Mouse (Mus musculus): ENCODE measurements at regions not wholly inside any gene's neighbourhood (a gene's known extent, or its start where the extent isn't known, plus 50 kb on each side); places are given as distances from the start of the nearest gene placed in this dataset.

DNA sequence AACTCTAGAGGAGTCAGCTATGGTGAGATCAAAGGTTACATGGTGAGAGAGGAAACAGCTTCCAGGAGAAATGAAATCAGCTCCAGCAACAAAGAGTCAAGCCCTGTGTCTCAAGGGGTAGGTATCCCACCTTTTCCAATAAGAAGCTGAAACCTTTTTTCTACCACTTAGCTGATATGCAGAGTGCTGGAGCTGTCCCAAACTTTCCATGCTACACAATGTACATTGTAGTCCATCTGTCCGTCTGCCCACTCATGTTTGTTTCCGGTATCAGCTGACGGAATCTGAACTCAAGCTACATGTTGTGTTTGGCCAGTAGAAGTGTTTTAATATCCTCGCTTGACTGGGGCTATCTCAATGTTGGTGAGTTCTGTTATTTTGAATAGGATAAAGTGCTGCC, 83.6 kb upstream of the Ngf start:
- DNase-seq (ENCODE audit: low read depth): no peak

DNA sequence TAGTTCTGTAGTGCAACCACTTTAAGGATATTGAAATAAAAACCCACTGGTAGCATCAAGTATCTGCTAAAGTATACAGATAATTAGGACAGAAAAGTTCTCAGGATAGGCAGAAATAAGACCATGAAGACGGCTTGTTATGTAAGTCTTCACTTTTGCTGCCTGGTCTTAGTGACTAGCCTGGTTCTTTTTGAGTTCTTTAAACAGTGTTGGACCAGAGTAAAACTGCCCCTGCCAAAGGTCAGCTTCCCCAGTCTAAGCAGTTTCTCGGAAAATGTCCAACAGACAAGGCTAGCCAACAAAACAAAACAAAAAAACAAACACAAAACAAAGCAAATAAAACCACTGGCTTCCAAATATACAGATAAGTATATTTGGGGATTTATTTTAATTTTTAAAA, 85.1 kb upstream of the Ngf start:
- DNase-seq (ENCODE audit: low read depth): no peak

DNA sequence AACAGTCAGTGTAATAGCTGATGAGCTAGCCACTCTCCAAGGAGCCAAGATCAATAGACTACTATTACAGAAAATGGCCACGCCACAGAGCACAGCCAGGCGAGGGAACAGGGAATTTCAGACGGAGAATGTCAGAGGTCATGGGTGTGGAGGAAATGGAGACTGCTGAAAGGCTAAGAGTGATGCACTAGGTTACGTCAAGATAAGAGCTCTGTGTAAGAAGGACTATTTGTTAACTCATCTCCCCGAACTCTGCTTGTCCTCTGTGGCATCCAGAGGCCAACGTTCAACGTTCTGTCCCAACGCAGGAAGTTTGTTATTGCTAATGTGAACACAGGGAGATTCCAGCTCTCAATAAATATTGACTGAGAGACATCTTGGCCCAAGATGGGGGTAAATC, 86.0 kb upstream of the Ngf start:
- DNase-seq (ENCODE audit: low read depth): no peak

DNA sequence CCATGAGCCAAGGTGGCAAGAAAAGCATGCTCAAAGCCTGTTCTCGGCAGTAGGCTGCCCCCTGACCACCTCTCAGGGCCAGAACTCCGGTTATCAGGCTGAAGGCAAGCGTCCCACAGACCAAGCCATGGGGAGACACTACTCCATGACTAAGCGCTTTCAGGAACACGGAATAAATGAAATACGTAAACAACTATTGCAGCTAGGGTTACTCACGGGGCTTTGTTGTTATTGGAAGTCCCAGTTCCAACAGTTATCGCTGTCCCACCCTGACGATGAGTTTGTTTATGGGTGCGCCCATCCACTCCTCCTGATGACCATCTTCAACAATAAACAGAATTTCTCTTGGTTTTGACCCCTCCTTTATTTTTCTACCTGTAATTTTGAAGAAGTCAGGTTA, 88.0 kb upstream of the Ngf start:
- no peak for DNase-seq (ENCODE audit: low read depth)

DNA sequence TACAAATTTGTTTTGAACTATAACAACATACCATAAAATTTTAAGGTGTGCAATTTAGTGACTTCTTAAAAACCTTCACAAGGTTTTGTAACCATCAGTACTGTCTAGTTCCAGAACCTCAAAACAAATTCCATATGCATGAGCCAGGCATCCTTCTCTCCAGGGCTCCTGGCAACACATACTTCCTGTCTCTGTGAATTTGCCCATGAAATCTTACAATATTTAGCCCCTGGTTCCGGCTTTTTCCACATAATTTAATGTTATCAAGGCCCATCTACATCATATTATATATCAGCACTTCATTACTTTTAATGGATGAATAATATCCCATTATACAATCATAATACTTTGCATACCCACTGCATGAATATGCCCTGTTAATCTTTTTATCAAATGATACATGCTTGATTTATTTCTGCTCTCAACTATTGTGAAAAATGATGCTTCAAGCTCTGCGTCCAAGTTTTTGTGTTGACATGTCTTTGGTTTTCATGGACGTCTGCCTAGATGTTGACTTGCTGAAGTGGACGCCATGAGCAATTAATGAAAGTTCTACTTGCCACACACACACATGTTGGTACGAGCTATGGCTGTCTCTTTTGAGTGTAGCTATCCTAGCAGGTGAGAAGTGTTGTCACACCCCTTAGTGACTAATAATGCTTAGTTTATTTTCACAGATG, 95.2 kb upstream of the Ngf start:
- no peak for DNase-seq (ENCODE audit: low read depth)

DNA sequence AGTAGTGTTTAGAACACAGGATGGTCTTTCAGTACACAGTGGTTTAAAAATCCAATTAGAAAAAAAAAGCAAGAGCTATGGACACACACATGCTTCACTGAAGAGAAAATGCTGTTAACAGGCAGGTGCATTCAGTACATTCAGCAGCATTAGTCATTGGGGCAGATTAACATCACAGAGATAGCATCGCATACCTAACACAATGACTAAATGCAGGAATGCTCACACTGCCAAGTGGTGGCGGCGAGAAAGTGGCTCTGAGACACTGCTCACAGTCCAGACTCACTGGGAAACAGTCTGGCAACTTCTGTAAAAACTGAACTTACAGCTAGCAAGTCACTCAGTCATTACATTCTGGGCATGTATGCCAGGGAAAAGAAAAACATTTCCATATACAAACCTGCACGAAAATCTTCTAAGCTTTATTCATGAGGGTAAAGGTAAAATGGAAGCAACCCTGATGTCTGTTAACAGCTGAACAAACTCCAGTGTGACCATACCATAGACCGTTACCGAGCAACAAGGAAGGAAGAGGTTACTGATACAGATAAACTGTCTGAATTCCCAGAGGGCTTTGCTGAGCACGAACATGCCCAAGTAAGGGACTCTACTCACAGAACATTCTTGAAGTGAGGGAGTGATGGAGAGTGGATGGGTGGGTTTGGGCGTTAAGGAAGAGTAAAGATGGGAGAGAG, 97.4 kb upstream of the Ngf start:
- DNase-seq (ENCODE audit: low read depth): no peak

DNA sequence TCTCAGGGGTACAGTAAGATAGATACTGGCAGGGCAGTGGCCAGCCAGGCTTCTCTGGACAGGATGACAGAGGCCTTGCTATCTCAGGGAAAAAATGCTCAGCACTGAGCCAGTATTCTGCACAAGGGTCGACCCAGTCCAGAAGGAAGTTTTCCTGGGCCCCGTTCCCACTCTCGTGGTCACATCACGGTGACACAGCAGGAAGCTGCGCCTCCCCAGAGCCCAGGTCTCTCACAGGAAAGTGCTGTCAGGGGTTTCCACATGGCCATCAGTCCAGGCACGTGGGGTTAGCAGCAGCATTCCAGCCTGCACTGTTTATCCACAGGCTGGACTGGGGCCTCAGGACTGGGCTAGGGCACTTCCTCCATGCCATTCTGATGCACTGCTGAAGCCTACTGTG, 103.5 kb upstream of the Ngf start:
- DNase-seq (ENCODE audit: low read depth): no peak

DNA sequence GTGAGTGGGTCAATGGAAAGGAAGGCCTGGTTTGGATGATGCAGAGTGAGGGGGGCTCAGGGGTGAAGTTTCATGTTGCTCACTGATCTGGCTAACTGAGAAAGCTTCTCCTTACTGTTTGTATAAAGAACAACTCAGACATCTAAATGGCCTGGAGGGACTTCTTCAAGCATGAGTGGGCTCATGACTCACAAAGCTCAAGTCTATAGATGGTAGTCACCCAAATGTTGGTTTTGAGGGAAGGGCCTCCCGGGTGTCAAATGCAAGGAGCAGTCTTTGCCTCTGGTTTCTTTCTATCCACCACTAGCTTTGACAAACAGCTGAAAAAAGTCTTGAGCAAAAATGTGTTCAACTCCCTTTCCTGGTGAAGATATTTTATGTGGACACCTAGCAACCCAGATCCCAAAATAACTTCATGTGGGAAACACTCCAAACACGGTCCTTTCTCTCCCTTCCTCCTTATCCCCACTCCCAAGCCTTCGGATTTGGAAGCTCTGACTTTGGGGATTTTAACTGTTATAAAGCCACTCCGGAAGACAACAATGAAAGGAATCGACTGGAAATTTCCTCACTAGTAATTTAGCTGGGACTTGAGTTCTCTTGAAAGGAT, 105.3 kb upstream of the Ngf start:
- DNase-seq (ENCODE audit: low read depth): no peak

DNA sequence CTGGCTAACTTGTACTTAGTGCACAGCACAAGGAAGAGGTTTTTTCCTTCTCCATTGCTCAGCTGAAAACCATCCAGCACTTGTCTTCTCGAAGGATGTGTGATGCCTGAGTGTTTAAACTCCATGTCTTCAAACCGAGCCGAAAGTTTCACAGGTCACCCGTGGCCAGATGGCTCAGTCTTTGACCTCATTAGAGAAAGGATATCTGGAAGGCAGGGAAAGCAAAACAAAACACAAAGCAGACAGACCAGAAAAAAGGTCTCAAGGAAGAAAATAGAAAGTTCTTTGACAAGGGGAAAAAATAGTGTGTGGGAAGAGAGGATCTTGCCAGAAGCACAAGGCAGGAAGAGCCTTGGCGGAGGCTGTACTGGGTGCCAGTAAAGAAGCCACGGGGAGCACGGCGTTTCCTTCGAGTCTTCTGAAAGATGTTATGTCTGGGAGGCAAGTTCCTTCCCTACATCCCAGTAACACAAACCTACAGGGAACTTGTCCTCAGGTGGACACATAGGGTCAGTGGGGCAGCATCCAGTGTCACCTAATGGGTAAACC, 108.9 kb upstream of the Ngf start:
- DNase-seq (ENCODE audit: low read depth): no peak

DNA sequence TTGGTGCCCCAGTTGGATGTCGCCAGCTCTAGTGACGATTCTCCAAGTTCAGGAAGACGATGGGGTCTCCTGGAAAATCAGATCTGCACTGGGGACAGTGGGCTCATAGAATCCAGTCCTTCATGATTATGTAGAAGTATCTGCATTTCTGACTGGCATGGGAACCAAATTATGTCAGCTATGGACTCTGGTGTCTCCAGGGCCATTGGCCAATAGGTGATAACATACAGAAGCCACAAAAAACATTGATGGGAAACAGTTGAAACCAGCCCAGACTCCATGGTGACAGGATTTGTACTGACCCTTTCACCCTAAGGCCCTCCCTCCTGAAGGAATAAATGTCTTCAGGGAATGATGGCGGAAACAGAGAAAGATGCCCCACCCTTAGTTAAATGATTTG, 110.9 kb upstream of the Ngf start:
- DNase-seq (ENCODE audit: low read depth): no peak

DNA sequence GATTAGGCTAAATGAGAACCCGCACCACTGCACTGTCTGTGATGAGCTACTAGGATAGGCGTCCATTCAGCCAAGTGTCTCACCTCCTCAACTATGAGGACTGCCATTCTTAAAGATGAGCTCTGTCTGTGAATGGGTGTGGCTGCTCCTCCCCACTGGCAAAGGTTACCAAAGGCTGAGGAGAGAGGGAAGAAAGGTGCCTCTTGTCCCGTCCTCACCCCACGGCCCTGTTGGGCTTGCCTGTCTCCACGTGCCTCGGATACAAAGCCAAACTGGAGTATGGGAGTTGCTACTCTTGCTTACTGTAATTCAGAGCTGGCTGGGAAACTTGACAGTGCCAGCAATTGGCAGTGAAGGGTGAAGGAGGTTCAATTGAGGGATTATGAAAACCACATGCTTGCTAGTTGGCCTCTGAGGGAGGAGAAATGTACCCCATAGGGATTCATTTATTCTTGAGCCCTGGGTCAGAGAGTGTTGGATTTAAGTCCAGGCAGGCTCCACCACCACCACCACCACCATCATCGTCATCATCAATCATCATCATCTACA, 112.6 kb upstream of the Ngf start:
- DNase-seq (ENCODE audit: low read depth): no peak

DNA sequence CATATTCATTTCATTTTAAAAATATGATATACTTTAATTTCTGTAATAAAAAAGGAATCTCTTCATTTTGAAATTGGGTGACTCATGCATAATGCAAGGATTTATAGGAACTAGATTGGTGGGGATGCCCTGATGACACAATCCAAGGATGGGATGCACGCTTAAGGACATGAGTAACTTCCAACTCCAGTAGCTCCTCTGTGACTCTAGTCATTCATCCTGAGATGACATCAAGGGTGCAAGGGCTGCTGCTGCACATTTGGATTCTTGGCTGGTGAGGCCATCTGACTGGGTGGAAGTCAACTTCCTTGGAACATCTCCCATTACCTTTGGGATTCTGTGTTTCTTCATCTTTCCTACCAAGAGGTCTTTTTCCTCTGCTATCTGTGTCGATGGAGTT, 114.4 kb upstream of the Ngf start:
- no peak for DNase-seq (ENCODE audit: low read depth)

DNA sequence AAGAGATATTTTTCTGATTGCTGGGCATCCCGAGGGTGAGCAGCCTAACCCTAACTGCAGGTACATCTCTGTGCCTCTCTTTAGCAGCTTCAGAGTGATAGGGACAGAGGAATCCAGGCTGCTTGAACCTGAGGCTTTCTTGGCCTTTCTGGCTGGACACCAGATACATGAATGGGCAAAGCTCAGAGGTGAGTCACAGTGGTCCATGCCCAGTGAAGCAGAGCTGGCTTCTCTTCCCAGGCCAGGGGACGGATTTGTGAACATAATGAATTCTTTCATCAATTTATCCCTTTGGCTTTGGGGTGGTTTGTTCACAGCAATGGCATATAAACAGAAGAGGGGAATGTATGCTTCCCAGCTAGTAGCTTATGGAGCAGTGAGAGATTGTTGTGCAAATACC, 114.9 kb upstream of the Ngf start:
- DNase-seq (ENCODE audit: low read depth): no peak

DNA sequence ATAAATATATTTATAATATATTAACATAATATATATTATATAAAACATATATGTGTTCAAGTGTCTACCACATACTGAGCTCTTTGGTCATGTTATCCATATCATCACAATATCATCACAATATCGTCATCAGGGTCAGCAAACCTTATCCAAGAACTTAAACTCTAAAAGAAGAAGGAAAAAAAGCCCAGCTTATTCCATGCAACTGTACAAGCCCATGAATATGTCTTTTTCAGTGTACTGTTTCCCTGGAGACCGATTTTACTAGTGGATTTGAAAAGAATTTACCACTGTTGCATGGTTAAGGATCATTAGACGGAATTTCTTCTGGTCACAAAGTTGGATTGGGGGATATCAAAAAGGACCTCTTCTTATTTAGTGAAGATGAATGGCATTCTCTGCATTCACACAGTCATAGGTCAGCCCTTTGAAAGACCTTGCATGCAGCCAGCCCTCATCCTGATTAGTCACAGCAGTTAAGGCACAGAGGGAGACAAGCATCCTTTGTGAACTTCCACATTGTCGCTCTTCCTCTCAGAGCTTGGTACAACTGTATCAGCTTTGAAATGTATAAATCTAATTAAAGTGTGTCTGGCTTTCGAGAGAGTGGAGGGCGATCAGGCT, 116.3 kb upstream of the Ngf start:
- no peak for DNase-seq (ENCODE audit: low read depth)

DNA sequence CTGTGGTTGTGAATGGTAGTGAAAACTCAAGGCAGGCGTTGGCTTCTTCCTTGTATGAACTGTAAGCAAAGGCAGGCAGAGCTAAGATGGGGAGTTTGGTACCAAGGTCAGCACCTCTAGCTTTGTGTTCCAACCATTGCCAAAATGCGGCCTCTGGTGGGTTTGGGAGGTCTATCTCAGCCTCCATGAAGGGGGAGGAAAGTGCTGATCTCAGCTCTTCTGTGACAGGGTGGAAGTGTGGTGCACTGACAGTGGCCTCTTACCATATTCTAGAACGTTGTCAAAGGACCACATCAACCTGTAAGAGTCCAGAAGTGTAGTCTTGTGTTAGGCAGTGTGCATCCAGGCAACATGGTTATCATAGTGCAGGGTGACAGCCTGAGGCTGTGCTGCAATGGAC, 123.6 kb upstream of the Ngf start:
- DNase-seq (ENCODE audit: low read depth): no peak

DNA sequence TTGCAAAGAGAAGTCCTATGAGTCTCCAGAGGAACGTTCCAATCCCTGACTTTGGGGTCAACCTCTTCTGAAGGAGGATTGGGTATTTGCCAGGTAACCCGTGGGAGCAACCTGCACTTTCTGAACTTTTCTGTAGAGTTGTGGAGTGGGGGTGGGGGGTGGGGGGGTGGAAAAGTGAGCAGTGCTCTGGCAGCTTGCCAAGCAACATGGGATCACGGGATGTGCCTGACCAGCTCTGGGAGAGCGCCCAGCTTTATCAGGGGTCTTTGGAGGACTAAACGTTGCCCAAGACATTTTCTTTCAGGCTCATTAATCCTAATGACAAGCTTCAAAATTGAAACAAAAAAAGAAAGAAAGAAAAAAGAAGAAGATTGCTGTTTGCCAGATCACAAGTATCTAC, 124.4 kb upstream of the Ngf start:
- DNase-seq (ENCODE audit: low read depth): no peak

DNA sequence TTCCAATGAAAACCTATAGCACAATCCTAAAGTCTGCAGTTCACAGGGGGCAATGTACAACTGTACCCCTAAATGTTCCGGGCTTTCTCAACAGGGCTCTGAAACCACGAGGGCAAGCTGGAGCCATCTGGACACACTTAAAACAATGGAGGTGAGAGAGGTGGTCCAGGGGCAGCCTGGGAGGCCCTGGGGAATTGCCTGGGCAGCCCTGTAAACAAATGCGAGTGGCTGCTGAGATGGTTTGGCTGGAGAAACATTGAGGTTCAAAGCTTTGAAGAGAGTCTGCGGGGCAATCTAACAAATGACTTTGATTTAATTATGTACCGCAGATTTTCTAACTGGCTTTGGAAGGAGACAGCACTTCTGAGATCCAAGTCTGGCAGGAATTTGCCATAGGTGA, 129.0 kb upstream of the Ngf start:
- no peak for DNase-seq (ENCODE audit: low read depth)

DNA sequence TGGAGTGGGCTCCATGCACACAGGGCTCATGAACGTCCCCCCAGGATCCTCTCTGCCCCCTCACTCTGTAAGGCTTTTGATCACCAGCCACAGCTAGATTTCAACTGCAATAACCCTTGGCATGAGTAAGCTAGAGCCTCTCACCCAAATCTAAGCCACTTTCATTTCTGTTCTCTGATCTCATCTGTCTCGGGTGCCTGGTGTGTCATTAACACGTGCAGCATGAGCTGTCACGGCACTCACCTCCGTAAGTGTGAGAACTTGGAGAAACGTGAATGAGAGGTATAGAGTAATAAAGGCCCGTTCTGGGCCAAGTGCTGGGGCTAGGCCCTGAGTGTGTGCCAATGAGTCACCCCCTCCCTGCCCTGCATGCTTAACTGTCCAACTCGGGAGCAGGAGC, 131.8 kb upstream of the Ngf start:
- DNase-seq (ENCODE audit: low read depth): no peak

DNA sequence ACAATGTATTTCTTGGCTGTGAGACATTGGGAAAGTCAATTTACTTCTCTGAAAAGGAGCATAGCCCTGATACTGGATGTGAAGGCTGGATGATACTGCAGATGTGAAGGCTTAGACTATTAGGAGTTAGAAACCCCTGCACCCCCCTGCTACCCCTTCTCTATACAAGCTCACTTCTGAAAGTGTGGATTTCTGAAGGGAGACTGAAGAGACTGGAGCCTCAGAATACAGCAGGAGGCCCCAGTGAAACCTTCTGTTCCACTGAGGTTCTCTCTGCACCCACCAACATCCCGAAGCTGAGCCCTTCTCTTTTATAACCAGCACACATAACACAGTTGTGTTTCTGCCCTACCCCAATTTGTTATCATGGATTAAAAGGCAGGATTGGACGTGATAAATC, 131.7 kb upstream of the Vangl1 start:
- no peak for DNase-seq (ENCODE audit: low read depth)

DNA sequence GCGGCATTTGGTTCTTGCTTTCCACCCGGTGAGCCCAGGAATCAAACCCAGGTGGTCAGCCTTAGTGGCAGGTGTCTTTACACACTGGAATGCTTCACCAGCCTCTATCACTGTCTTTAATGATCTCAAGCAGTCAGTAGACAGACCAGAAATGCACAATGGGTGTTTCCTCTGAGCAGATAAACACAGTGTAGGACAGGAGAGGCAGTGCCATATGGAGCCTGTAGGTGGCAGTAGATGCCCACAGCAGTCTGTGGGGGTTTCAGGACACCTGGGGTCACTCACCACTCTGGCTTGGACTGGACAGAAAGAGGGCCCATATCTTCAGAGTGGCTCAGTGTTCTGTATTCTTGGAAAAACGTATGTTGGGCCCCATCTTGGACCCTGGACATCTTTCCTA, 130.7 kb upstream of the Vangl1 start:
- no peak for DNase-seq (ENCODE audit: low read depth)

DNA sequence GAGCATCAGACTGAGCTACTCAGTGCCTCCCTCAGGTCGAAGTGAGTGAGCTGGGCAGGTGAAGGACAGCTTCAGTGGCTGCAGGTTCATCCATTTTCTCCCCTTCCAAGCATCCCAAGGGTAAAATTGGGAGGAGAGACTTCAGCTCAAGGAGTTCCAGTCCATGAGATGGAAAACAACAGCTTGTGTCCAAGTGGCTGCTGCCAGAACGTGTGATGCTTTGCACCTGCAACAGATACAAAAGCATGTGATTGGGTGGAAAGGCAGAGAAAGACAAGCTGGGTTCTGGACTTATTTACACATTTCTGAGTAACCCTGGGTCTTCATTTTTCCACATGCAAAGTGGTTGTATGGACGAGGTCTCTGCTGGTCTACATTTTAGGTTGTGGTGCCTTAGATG, 127.7 kb upstream of the Vangl1 start:
- no peak for DNase-seq (ENCODE audit: low read depth)

DNA sequence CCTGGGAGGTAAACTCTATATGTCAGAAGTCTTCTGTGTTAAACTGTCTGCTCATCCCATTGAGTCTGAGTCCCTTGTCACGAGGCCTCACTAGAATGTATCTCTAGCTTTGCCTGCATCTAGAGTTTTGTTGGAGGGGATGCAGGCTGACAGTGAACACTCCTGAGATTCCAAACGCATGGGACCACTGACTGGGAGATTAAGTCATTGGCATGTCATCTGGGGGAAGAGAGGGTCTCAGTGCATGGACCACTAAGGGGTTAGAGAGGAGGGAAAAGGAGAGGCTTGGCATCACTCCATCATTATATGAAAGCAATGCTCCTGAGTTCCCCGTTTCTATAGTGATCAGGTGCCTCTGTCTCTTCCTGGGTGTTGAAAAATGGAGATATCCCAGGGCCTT, 114.8 kb upstream of the Vangl1 start:
- DNase-seq (ENCODE audit: low read depth): no peak

DNA sequence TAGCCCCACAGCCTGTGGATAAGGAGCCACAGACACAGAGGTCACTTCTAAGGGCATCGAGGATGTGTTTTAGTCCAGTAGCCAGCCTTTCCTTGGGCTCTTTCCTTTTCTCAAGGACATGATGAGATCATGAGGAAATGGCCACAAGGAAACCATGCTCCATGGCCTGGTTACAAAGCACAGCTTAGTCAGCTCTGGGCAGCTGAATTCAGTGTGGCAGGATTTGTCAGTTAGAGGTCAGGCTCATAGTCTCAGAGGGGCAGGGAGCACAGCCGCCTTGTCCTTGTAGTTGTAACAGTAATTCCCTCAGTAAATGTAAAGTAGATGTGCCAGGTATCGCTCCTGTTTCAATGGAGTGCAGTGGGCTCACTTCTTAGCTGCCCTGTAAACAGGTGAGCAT, 111.7 kb upstream of the Vangl1 start:
- no peak for DNase-seq (ENCODE audit: low read depth)
